Mouse (Mus musculus) heart, embryonic 12.5 days (tissue): ENCODE results near the gene Gm11361. TPM values are rescaled to one million over a fixed set of nuclear protein-coding genes. Genes with fewer than 3 reads are reported as not detected.

Source experiments
- ATAC-seq: fragments of 200-750 bp; cut with Nextera tagmentation; 2 replicates; pipeline ENCODE4 v1.8.0; 2017; ENCODE audit warnings: moderate TSS enrichment, moderate library complexity; ENCODE audit not compliant: insufficient number of reproducible peaks, low FRiP score
- H3K27ac ChIP-seq: fragments of 300-500 bp; sonication (generic); 2 replicates; pipeline ENCODE4 v1.5.1; 2016; ENCODE audit warnings: mild to moderate bottlenecking, moderate library complexity; ENCODE audit not compliant: poor library complexity, severe bottlenecking
- H3K27me3 ChIP-seq: fragments of 300-500 bp; sonication (generic); replicated peaks from 2 replicates; pipeline ENCODE4 v1.6.1; 2016; ENCODE audit warnings: mild to moderate bottlenecking, moderate library complexity
- H3K36me3 ChIP-seq: fragments of 300-500 bp; sonication (generic); 2 replicates; pipeline ENCODE4 v1.6.1; 2016; ENCODE audit warnings: mild to moderate bottlenecking, moderate library complexity
- H3K4me1 ChIP-seq: fragments of 300-500 bp; sonication (generic); replicated peaks from 2 replicates; pipeline ENCODE4 v1.6.1; 2016; ENCODE audit warnings: mild to moderate bottlenecking
- H3K4me2 ChIP-seq: fragments of 300-500 bp; sonication (generic); 2 replicates; pipeline ENCODE4 v1.6.1; 2016; ENCODE audit warnings: mild to moderate bottlenecking, moderate library complexity
- H3K4me3 ChIP-seq: fragments of 300-500 bp; sonication (generic); 2 replicates; pipeline ENCODE4 v1.5.1; 2016; ENCODE audit warnings: mild to moderate bottlenecking
- H3K9ac ChIP-seq: fragments of 300-500 bp; sonication (generic); 2 replicates; pipeline ENCODE4 v1.6.1; 2016; ENCODE audit warnings: mild to moderate bottlenecking, moderate library complexity
- H3K9me3 ChIP-seq: fragments of 300-500 bp; sonication (generic); replicated peaks from 2 replicates; pipeline ENCODE4 v1.6.1; 2016; ENCODE audit warnings: mild to moderate bottlenecking, moderate library complexity
- WGBS: fragments of 180-500 bp; shearing (Covaris S2); methylation state at CpG from one replicate; pipeline ENCODE4 v1.1.7; 2016; 5-methylcytosine and 5-hydroxymethylcytosine counted together
- polyA plus RNA-seq: library from polyadenylated mRNA; unstranded; fragments of >200 nt; fragmentation: Nextera tagmentation; extraction: Ambion mirVana; gene quantifications from 2 replicates; pipeline ENCODE4 v1.2.1, GENCODE M21; 2016

Gene Gm11361
- polyA plus RNA-seq = 1.5 and 1.7 TPM in 2 replicates

DNA sequence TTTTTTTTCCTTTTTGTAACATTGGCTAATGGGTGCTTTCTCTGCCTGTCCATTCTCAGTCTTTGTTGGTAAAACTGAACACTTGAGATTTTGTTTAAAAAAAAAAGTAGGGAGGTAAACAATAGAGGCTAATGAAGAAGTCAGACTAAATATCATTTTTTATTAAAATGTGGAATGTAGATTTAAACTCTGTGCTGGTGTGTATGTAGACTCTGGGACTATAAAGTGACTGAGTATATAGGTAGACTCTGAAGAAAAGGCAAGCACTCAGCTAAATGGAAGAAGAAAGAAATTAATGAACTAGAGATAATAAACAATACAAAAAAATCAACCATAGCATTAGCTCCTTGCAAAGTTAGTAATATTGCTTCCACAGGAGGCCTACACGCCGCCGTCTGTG lies at the start of gene Gm11361:
Gm11361 (plus strand) TSS at position 301 of the 400 bp plus-strand sequence.
- H3K36me3 ChIP-seq = no peaks in the 10 kb centered on the region
- no peak within 1 kb of the TSS for H3K4me3 ChIP-seq
- no peak within 1 kb of the TSS for H3K27ac ChIP-seq
- no peak within 1 kb of the TSS for H3K9ac ChIP-seq
- 90% methylated on average over 3 of the region's 3 CpGs for WGBS
- no peaks in the 10 kb centered on the region for H3K9me3 ChIP-seq
- no peaks in the 10 kb centered on the region for H3K27me3 ChIP-seq
- no peak for ATAC-seq
- H3K4me2 ChIP-seq = no peak within 1 kb of the TSS
- no peaks in the 10 kb centered on the region for H3K4me1 ChIP-seq

DNA sequence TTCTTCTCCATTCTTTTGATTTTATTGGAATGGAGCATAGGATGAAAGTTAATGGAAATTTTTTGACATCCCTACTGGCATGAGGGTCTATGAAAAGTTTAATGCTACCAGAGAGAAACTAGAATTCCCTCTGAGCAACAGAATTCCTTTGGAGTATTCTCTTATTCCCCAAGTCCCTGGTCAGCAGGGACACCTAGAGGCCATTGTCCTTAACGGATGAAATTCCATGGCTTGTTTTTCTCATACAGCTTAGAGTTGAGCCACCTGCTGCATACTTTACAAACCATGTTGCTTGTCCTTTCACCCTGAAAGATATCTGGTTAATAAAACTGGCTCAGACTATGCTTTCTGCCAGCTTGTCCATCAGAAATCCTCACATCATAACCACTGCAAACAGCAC lies 7.1 kb downstream of the Gm11361 start:
- Histone ChIP-seq H3K4me1 (0 out of 2 replicates have a peak, but pooled peaks cover 5% of the 10 kb centered on the region), H3K4me3 (no peak overlapping the region), H3K9ac (no peak overlapping the region), H3K9me3 (no peaks in the 10 kb centered on the region), H3K27me3 (no peaks in the 10 kb centered on the region), H3K36me3 (no peaks in the 10 kb centered on the region), H3K4me2 (no peak overlapping the region), H3K27ac (no peak overlapping the region)
- 17% methylated on average over 1 of the region's 1 CpGs for WGBS
- no peak for ATAC-seq

DNA sequence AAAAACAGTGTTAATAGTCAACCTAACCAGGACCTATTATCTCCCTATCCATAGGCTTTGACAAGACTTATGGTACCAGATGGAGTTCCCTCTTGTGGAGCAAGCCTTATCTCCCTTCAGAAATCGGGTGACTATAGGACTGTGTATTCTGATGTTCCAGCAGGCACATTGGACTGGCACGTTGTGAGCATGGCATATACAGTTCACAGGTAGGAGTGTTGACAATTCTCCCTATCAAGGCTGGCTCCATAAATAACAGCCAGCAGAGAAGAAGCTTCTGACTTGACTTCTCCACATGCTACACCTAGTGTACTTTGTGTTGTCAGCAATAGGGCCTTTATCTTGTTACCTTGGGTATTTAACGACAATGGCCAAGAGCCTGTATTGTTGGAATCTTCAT lies 30.0 kb downstream of the Gm11361 start:
- Histone ChIP-seq H3K36me3 (no peaks in the 10 kb centered on the region), H3K27ac (no peak overlapping the region), H3K4me3 (no peak overlapping the region), H3K4me2 (no peak overlapping the region), H3K27me3 (no peaks in the 10 kb centered on the region), H3K4me1 (no peaks in the 10 kb centered on the region; the same call in 1 of the 2 replicates), H3K9me3 (no peaks in the 10 kb centered on the region), H3K9ac (no peak overlapping the region)
- ATAC-seq = no peak
- WGBS = 47% methylated on average over 3 of the region's 3 CpGs

DNA sequence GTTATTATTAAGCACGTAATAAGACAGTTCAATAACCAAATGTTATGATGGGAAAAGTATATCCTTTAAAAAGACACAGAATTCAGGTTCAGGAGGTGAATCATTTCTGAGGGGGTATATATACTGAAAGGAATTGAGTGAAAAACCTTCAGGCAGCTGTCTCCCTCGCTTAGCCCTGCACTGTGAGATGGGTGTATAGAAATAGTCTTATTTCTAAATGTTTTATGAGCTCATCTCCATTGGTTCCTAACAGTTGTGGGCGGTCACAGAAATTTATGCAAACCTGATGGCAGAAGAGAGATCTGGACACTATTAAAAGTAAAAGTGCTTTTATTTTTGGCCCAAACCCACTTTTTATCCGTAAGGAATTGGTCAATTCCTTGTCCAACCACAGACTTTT lies 36.9 kb downstream of the Gm11361 start:
- H3K4me3 ChIP-seq = no peak overlapping the region
- no peak for ATAC-seq
- peaks cover 9% of the 10 kb centered on the region; the same call in 1 of the 2 replicates for H3K4me1 ChIP-seq
- no peak overlapping the region for H3K4me2 ChIP-seq
- 81% methylated on average over 4 of the region's 4 CpGs for WGBS
- no peak overlapping the region for H3K27ac ChIP-seq
- H3K9me3 ChIP-seq = no peaks in the 10 kb centered on the region
- H3K36me3 ChIP-seq = no peaks in the 10 kb centered on the region
- H3K9ac ChIP-seq = no peak overlapping the region
- no peaks in the 10 kb centered on the region for H3K27me3 ChIP-seq

DNA sequence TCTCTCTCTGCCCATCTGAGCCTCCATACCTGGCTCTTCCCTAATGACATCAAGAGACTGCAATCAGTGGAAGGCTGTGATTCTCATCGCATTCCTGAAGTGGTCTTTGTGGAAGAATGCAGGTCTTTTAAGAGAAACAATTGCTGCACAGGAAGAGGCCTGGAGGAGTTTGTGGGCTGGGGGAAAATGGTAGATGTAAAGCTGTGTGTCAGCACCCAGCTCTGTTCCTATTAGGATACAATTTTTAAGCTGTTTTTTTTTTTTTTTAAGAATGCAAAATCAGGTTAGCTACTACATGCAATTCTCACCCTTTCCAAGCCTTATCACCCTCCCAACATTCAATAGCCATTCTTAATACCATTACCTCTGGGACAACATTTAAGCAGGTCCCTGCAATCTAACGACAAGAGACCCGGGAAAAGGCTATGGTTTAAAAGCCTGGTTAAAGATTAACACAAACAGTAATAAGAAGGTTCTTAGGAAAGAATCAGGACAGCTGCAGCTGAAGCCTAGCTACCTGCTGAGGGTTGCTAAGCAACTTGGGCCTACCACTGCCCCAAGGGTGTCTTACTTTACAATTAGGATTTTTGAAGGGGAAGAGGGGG lies 37.5 kb downstream of the Gm11361 start:
- Histone ChIP-seq H3K36me3 (no peaks in the 10 kb centered on the region), H3K4me1 (peaks cover 9% of the 10 kb centered on the region; the same call in 1 of the 2 replicates), H3K4me3 (no peak overlapping the region), H3K9me3 (no peaks in the 10 kb centered on the region), H3K27me3 (no peaks in the 10 kb centered on the region), H3K9ac (no peak overlapping the region), H3K4me2 (no peak overlapping the region), H3K27ac (no peak overlapping the region)
- WGBS = 11% methylated on average over 3 of the region's 3 CpGs
- no peak for ATAC-seq

DNA sequence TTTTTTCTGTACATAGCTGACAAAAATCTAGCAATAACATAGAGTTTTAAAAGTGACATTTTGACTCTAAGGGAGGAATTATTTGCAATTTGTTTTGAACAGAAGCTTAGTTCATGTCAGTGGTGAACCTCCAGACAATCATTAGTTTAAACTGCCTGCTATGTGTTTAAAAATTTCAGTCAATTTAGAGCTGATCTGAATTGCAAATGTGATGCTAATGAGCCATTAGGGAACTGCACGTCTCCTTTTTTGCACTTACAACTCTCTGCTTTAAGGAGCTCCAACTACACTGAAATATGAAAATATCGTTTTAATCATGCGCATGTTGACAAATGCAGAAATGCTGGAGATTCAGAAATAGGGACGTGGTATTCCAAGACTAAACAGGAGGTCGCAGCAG lies 38.2 kb downstream of the Gm11361 start:
- Histone ChIP-seq H3K4me1 (peaks cover 9% of the 10 kb centered on the region; the same call in 1 of the 2 replicates), H3K27ac (no peak overlapping the region), H3K36me3 (no peaks in the 10 kb centered on the region), H3K9me3 (no peaks in the 10 kb centered on the region), H3K4me2 (no peak overlapping the region), H3K9ac (no peak overlapping the region), H3K27me3 (no peaks in the 10 kb centered on the region), H3K4me3 (no peak overlapping the region)
- 75% methylated on average over 5 of the region's 5 CpGs for WGBS
- no peak for ATAC-seq

DNA sequence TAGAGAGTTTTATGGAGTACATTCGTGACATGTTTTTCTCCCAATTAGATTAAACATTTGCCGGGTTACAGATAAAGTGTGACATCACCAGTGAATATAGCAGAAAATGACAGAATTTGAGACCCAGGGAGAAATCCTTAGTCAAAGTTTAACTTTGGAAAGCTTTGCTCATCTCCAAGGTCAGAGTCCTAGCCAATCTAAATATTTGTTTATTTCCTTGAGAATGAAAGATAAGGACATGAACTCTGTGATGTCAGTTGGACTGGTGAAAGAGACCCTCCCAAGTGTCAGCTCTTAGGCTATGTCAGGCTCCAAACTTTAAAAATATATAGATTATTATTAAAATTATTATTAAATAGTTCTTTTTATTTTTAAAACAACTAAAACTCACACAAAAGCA lies 39.8 kb downstream of the Gm11361 start:
- no peaks in the 10 kb centered on the region for H3K36me3 ChIP-seq
- H3K9ac ChIP-seq = no peak overlapping the region
- no peaks in the 10 kb centered on the region for H3K9me3 ChIP-seq
- H3K27me3 ChIP-seq = no peaks in the 10 kb centered on the region
- peaks cover 9% of the 10 kb centered on the region; the same call in 1 of the 2 replicates for H3K4me1 ChIP-seq
- no peak for ATAC-seq
- 63% methylated on average over 2 of the region's 2 CpGs for WGBS
- H3K27ac ChIP-seq = no peak overlapping the region
- no peak overlapping the region for H3K4me2 ChIP-seq
- no peak overlapping the region for H3K4me3 ChIP-seq

DNA sequence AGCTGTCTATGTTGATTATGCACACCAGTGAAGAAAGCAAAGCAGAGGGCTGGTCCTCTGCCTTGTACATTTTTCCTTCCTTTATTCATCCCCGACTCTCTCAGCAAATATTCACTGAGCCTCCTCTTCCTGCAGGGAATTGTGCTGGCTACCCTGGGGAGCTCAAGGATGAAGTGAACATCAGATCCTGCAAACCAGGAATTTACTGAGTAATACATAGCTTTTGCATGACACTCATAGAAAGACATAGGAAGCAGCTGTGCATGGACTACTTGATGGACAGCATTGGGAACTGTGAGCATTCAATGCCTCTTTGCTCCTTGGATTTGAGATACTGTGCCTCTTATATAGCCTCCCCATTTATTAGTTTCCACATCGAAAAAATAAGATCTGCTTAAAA lies 40.2 kb downstream of the Gm11361 start:
- Histone ChIP-seq H3K9me3 (no peaks in the 10 kb centered on the region), H3K27ac (no peak overlapping the region), H3K9ac (no peak overlapping the region), H3K4me1 (peaks cover 9% of the 10 kb centered on the region; the same call in 1 of the 2 replicates), H3K27me3 (no peaks in the 10 kb centered on the region), H3K4me3 (no peak overlapping the region), H3K4me2 (no peak overlapping the region), H3K36me3 (no peaks in the 10 kb centered on the region)
- ATAC-seq = no peak
- WGBS = 59% methylated on average over 2 of the region's 2 CpGs

Other genes with a start within 250 kb of the Gm11361 start
- gene Prl4a1, start 241.3 kb upstream of the Gm11361 start, polyA plus RNA-seq = not detected in 2 replicates
- not detected in 2 replicates for gene Prl5a1, start 115.0 kb upstream of the Gm11361 start, polyA plus RNA-seq